Mouse (Mus musculus) neutrophil, adult 59 days (primary cell): ENCODE data around the gene Ptprk. TPM values are rescaled to one million over a fixed set of nuclear protein-coding genes. Genes with fewer than 3 reads are reported as not detected.

Experiments used
- total RNA-seq, 2 experiments: library from RNA; stranded (reverse); gene quantifications; 1 replicate in 1 of 2; 2 replicates in 1 of 2; pipeline ENCODE4 v1.2.4; 2023

Ptprk gene
- under 1 TPM in 1 of 2 experiments, not detected in 1; 0.11 TPM for total RNA-seq

GRCm38 (mm10) chr10:28074653-28075451 is at the start of gene Ptprk:
Ptprk (plus strand) TSS chr10:28074820.

